Mouse (Mus musculus) megakaryocyte-erythroid progenitor cell, adult 5-6 weeks (primary cell): ENCODE data around the gene Gtf2ird2. TPM values are rescaled to one million over a fixed set of nuclear protein-coding genes. Genes with fewer than 3 reads are reported as not detected.
A peak's percentile ranks its signal among the peaks of the same experiment; 100 is the strongest.

Source experiments
- ATAC-seq: replicated peaks from 2 replicates; pipeline ENCODE4 v1.8.0; 2016; ENCODE audit warnings: mild to moderate bottlenecking, inconsistent platforms; ENCODE audit not compliant: severe bottlenecking, poor library complexity, low FRiP score, low TSS enrichment
- total RNA-seq, 2 experiments: library from RNA; stranded (forward) in 1 of 2; stranded (reverse) in 1 of 2; fragments of 200-1000, 215-1000 nt in 1 of 2; fragments of >200 nt in 1 of 2; fragmentation: Nextera tagmentation in 1 of 2; gene quantifications; 2 replicates each; pipeline ENCODE4 v1.2.3; 2014 to 2017

The Gtf2ird2 gene
- total RNA-seq, 2 experiments from 2014 or later: 9.0 to 16.0 TPM

- ATAC-seq: peak; percentile 20
Observed at GRCm38 (mm10) chr5:134179871-134180270, 3.9 kb upstream of the Gtf2ird2 start.

GRCm38 (mm10) chr5:134182172-134182571 is 1.6 kb upstream of the Gtf2ird2 start:
- ATAC-seq: no peak

- no peak for ATAC-seq
Observed at GRCm38 (mm10) chr5:134182735-134183134, 1.1 kb upstream of the Gtf2ird2 start.

GRCm38 (mm10) chr5:134183162-134183561 is 657 bp upstream of the Gtf2ird2 start:
- ATAC-seq: no peak

- ATAC-seq: no peak
Observed at GRCm38 (mm10) chr5:134186059-134186458, 2.2 kb downstream of the Gtf2ird2 start.

GRCm38 (mm10) chr5:134186961-134187731 is 3.3 kb downstream of the Gtf2ird2 start:
- ATAC-seq: peak; percentile 22; the same call in 1 of the 2 replicates

- no peak for ATAC-seq
Observed at GRCm38 (mm10) chr5:134188571-134188970, 4.8 kb downstream of the Gtf2ird2 start.

- no peak for ATAC-seq
Observed at GRCm38 (mm10) chr5:134193664-134194063, 9.8 kb downstream of the Gtf2ird2 start.

GRCm38 (mm10) chr5:134206721-134207120 is 22.9 kb downstream of the Gtf2ird2 start:
- no peak for ATAC-seq

GRCm38 (mm10) chr5:134209931-134210554 is 26.2 kb downstream of the Gtf2ird2 start:
- no peak for ATAC-seq

GRCm38 (mm10) chr5:134214021-134214806 is 30.4 kb downstream of the Gtf2ird2 start:
- no peak for ATAC-seq

GRCm38 (mm10) chr5:134217900-134218299 is 34.1 kb downstream of the Gtf2ird2 start:
- ATAC-seq: no peak

GRCm38 (mm10) chr5:134221278-134221677 is 37.5 kb downstream of the Gtf2ird2 start:
- ATAC-seq: no peak

GRCm38 (mm10) chr5:134221708-134222150 is 37.9 kb downstream of the Gtf2ird2 start:
- ATAC-seq: no peak; the same call in 1 of the 2 replicates

- ATAC-seq: no peak
Observed at GRCm38 (mm10) chr5:134225110-134225901, 41.5 kb downstream of the Gtf2ird2 start.

- ATAC-seq: no peak
Observed at GRCm38 (mm10) chr5:134226946-134227345, 43.1 kb downstream of the Gtf2ird2 start.

GRCm38 (mm10) chr5:134227574-134228248 is 43.9 kb downstream of the Gtf2ird2 start:
- ATAC-seq: no peak

GRCm38 (mm10) chr5:134228249-134228638 is 44.4 kb downstream of the Gtf2ird2 start:
- ATAC-seq: no peak

- no peak for ATAC-seq
Observed at GRCm38 (mm10) chr5:134229391-134229790, 45.6 kb downstream of the Gtf2ird2 start, which contains the start of gene Ncf1. Gene Ncf1 (minus strand): TSS chr5:134229625.
